Mouse (Mus musculus) G1E-ER4 (cell line): Measurements from ENCODE around the gene Srrm1. TPM values are rescaled to one million over a fixed set of nuclear protein-coding genes. Genes with fewer than 3 reads are reported as not detected.

Experiments used
- GATA1 ChIP-seq: IDR thresholded peaks from one replicate; pipeline ENCODE4 v1.8.0; 2012; ENCODE audit warnings: low read length, inconsistent platforms
- polyA plus RNA-seq: library from polyadenylated mRNA; stranded (reverse); fragments of >175 nt; gene quantifications from 2 replicates; pipeline ENCODE4 v1.2.3, GENCODE M21; 2012

Srrm1 gene
- polyA plus RNA-seq, 1 experiment, result 769 TPM

GRCm38 (mm10) chr4:135362828-135363227, 9.7 kb upstream of the Srrm1 start:
- TF ChIP-seq GATA1, result no peak

GRCm38 (mm10) chr4:135361722-135362121, 8.6 kb upstream of the Srrm1 start:
- no peak for TF ChIP-seq GATA1

- TF ChIP-seq GATA1, result no peak
These were observed 5.6 kb upstream of the Srrm1 start for GRCm38 (mm10) chr4:135358736-135359135.

GRCm38 (mm10) chr4:135357221-135357920, 4.2 kb upstream of the Srrm1 start:
- no peak for TF ChIP-seq GATA1

- no peak for TF ChIP-seq GATA1
These were observed 2.9 kb upstream of the Srrm1 start for GRCm38 (mm10) chr4:135355886-135356550.

- TF ChIP-seq GATA1, result no peak
These were observed 801 bp upstream of the Srrm1 start for GRCm38 (mm10) chr4:135353794-135354450.

- TF ChIP-seq GATA1, result no peak
These were observed 625 bp downstream of the Srrm1 start for GRCm38 (mm10) chr4:135352326-135353065.

- no peak for TF ChIP-seq GATA1
These were observed 15.7 kb downstream of the Srrm1 start for GRCm38 (mm10) chr4:135337376-135337942.

GRCm38 (mm10) chr4:135336023-135336357, 17.1 kb downstream of the Srrm1 start:
- TF ChIP-seq GATA1, result no peak

GRCm38 (mm10) chr4:135335327-135336022, 17.6 kb downstream of the Srrm1 start:
- TF ChIP-seq GATA1, result no peak

- no peak for TF ChIP-seq GATA1
These were observed 26.7 kb downstream of the Srrm1 start for GRCm38 (mm10) chr4:135326469-135326868.

GRCm38 (mm10) chr4:135326046-135326445, 27.1 kb downstream of the Srrm1 start:
- no peak for TF ChIP-seq GATA1

- no peak for TF ChIP-seq GATA1
These were observed 30.1 kb downstream of the Srrm1 start for GRCm38 (mm10) chr4:135323021-135323420.

GRCm38 (mm10) chr4:135317966-135318365, 35.2 kb downstream of the Srrm1 start:
- TF ChIP-seq GATA1, result no peak

- TF ChIP-seq GATA1, result no peak
These were observed 35.6 kb downstream of the Srrm1 start for GRCm38 (mm10) chr4:135317539-135317938.

GRCm38 (mm10) chr4:135315287-135315686, 37.8 kb downstream of the Srrm1 start:
- TF ChIP-seq GATA1, result no peak
